Mouse (Mus musculus): ENCODE measurements around the gene Saxo1. TPM values are rescaled to one million over a fixed set of nuclear protein-coding genes. Genes with fewer than 3 reads are reported as not detected.

The Saxo1 gene
- polyA plus RNA-seq, 1 experiment = not detected

DNA sequence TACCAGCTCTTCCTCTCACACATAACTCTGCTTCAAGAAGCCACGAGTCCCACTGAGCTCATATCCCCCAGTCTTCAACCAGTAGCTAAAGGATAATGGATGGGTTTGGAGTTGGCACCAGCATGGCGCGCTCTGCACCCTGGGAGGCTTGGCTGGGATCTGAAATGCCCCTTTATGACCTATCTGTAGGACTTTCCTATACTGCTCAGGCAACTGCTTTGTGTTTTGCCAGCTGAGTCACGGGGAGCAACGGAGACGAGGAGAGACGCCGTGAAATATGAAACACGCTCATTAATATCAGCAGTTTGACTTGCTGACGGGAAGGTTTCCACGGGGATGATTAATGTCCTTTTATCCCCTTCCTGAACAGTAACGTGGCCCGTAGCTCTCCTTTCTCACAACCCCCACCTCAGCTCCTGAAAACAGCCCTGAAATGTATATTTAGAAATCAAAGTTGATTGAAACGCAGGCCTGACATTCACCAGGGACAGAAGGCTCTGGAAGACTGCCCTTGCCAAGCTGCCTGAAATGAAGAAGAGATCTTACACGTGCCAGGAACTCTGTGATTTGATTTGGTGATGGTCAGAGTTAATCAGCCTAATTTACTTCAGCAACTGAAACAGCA lies 141.6 kb downstream of the Saxo1 start:
- H3K27ac ChIP-seq (replicated peaks; ENCODE audit: low read depth, low read length) = no peak overlapping the region
- no peak overlapping the region for H3K4me3 ChIP-seq (ENCODE audit: insufficient read depth, low read depth, low read length)
- H3K4me1 ChIP-seq (ENCODE audit: control insufficient read depth, insufficient read depth, insufficient read length, low read length) = no peaks in the 10 kb centered on the region

GRCm38 (mm10) chr4:86413388-86413787 lies 144.7 kb downstream of the Saxo1 start:
- Histone ChIP-seq H3K27ac (replicated peaks; ENCODE audit: low read depth, low read length) (no peak overlapping the region), H3K4me3 (ENCODE audit: insufficient read depth, low read depth, low read length) (no peak overlapping the region), H3K4me1 (ENCODE audit: control insufficient read depth, insufficient read depth, insufficient read length, low read length) (no peaks in the 10 kb centered on the region)

DNA sequence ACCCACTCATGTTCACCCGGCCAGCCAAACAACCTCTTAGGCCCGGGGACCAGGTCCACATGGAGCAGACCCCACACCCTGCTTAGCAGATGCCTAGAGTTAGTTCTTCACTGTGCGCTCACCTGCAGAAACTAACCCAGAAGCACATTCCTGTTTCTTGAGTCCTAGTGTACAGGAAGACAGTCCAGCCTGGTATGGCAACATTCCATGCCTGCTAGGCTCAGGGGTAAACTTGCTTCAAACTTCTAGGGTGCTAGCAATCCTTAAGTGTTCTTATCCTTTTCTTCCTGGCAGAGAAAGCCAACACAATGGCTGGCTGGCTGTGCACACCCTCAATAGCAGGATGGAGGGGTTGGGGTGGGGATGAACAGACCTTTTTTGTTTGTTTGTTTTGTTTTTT lies 147.2 kb downstream of the Saxo1 start:
- H3K4me3 ChIP-seq (ENCODE audit: insufficient read depth, low read depth, low read length) = no peak overlapping the region
- H3K27ac ChIP-seq (replicated peaks; ENCODE audit: low read depth, low read length) = no peak overlapping the region
- H3K4me1 ChIP-seq (ENCODE audit: control insufficient read depth, insufficient read depth, insufficient read length, low read length) = 0 out of 2 replicates have a peak, but pooled peaks cover 2% of the 10 kb centered on the region

- H3K4me3 ChIP-seq (ENCODE audit: insufficient read depth, low read depth, low read length) = no peak overlapping the region
- no peak overlapping the region for H3K27ac ChIP-seq (replicated peaks; ENCODE audit: low read depth, low read length)
- H3K4me1 ChIP-seq (ENCODE audit: control insufficient read depth, insufficient read depth, insufficient read length, low read length) = 0 out of 2 replicates have a peak, but pooled peaks cover 2% of the 10 kb centered on the region
Measured at GRCm38 (mm10) chr4:86408421-86408820, 149.7 kb downstream of the Saxo1 start.

DNA sequence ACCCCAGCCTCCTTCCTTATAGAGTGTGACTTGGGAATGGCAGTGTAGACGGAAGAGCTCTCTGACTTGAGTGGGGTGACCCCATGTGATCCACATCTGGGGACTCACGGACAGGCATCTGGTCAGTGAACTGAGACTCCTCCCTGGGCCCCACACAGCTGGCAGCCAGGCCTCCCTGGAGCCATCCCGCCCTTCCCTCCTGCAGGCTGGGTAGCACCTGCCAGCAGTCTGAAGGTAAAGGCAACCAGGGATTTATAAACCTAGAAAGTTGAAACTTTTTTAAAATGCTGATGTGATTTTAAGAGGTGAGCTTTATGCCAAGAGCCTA lies 151.0 kb downstream of the Saxo1 start:
- Histone ChIP-seq H3K27ac (replicated peaks; ENCODE audit: low read depth, low read length) (no peak overlapping the region), H3K4me3 (ENCODE audit: insufficient read depth, low read depth, low read length) (no peak overlapping the region), H3K4me1 (ENCODE audit: control insufficient read depth, insufficient read depth, insufficient read length, low read length) (0 out of 2 replicates have a peak, but pooled peaks cover 2% of the 10 kb centered on the region)

DNA sequence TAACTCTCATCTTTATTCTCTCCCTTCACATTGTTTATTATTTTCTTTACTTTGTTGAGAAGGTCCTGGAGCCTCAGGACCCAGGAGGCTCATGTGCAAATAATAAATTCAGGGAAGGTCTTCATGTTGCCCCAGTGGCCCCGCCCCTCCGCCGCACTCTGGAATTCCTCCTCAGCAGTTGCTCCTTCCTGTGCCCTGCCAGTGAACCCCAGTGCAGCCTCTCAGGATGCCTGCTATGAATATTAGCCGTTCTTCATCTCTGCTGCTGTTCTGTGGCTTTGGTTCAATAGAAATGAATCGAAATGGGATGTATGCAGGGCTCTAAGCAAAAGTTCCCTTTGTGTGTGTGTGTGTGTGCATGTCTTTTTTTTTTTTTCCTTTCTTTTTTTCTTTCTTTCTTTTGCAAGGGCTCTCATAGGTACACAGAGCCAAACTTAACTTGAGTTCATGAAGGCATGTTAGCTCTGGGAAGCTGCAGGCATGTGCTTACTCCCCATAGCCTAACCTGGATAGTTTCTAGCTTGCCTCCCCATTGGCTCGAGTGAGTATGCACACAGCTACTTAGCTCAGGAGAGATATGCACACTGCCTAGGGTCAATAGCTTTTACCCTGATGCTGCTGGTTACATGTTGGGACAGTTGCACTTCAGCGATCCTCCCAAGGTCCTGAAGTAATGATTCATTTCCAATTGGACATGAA lies 151.5 kb downstream of the Saxo1 start:
- no peak overlapping the region for H3K27ac ChIP-seq (replicated peaks; ENCODE audit: low read depth, low read length)
- H3K4me1 ChIP-seq (ENCODE audit: control insufficient read depth, insufficient read depth, insufficient read length, low read length) = 0 out of 2 replicates have a peak, but pooled peaks cover 2% of the 10 kb centered on the region
- H3K4me3 ChIP-seq (ENCODE audit: insufficient read depth, low read depth, low read length) = no peak overlapping the region

DNA sequence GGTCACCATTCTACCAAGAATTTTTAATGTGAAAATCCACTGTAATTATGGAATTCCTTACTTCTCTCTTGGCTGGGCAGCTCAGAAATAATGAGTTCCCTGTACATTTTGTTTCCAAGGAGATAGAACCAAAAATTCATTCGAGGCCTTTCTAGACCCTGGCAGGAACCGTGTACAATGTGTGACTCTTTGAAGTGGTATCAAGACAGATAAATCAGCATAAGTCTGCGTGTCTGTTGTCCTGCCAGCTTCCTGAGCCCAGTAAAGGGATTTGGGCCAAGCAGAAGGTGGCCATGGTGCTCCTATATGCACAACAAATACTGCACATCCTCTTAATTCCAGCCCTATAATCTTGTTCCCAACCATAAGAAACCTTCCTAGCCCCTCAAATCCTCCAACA lies 157.0 kb downstream of the Saxo1 start:
- Histone ChIP-seq H3K4me3 (ENCODE audit: insufficient read depth, low read depth, low read length) (no peak overlapping the region), H3K4me1 (ENCODE audit: control insufficient read depth, insufficient read depth, insufficient read length, low read length) (no peaks in the 10 kb centered on the region; the same call in 1 of the 2 replicates), H3K27ac (replicated peaks; ENCODE audit: low read depth, low read length) (no peak overlapping the region)

DNA sequence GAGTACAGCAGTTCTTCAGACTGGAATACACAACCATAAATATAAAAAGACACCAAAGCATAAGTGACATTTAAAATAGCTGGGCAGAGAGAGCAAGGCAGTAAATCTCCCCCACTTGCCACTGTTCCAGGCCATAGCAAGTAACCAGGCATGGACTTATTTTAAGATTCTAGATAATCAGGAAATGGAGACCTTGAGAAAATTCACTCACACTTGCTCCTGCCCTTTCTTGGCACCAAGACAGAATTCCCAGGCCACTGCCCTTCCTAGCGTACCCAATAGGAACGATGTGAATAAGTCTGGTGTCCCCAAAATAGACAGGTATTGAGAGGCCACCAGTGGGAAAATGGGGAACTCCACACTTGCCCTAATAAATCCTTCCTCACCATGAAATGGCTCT lies 160.7 kb downstream of the Saxo1 start:
- Histone ChIP-seq H3K4me3 (ENCODE audit: insufficient read depth, low read depth, low read length) (no peak overlapping the region), H3K4me1 (ENCODE audit: control insufficient read depth, insufficient read depth, insufficient read length, low read length) (no peaks in the 10 kb centered on the region; the same call in 1 of the 2 replicates), H3K27ac (replicated peaks; ENCODE audit: low read depth, low read length) (peak overlapping the region; percentile 44)

GRCm38 (mm10) chr4:86396672-86397288 lies 161.3 kb downstream of the Saxo1 start:
- no peak overlapping the region for H3K4me3 ChIP-seq (ENCODE audit: insufficient read depth, low read depth, low read length)
- H3K27ac ChIP-seq (replicated peaks; ENCODE audit: low read depth, low read length) = peak overlapping the region; percentile 44; the same call in 1 of the 2 replicates
- no peaks in the 10 kb centered on the region; the same call in 1 of the 2 replicates for H3K4me1 ChIP-seq (ENCODE audit: control insufficient read depth, insufficient read depth, insufficient read length, low read length)

- H3K27ac ChIP-seq (replicated peaks; ENCODE audit: low read depth, low read length) = no peak overlapping the region
- H3K4me1 ChIP-seq (ENCODE audit: control insufficient read depth, insufficient read depth, insufficient read length, low read length) = no peaks in the 10 kb centered on the region; the same call in 1 of the 2 replicates
- no peak overlapping the region for H3K4me3 ChIP-seq (ENCODE audit: insufficient read depth, low read depth, low read length)
Measured at GRCm38 (mm10) chr4:86395636-86396035, 162.5 kb downstream of the Saxo1 start.

Other genes with a start within 250 kb of the Saxo1 start
- gene Rraga, start 17.3 kb upstream of the Saxo1 start, polyA plus RNA-seq (2012; ENCODE audit: insufficient read depth, insufficient read length, missing spikeins) = 49.3 and 52.6 TPM in 2 replicates
- gene Haus6, start 53.7 kb upstream of the Saxo1 start, polyA plus RNA-seq (2012; ENCODE audit: insufficient read depth, insufficient read length, missing spikeins) = 2.1 and 3.5 TPM in 2 replicates
- 969 and 1,325 TPM in 2 replicates for gene Plin2, start 111.7 kb upstream of the Saxo1 start, polyA plus RNA-seq (2012; ENCODE audit: insufficient read depth, insufficient read length, missing spikeins)
- gene Dennd4c, start 190.2 kb upstream of the Saxo1 start, polyA plus RNA-seq (2012; ENCODE audit: insufficient read depth, insufficient read length, missing spikeins) = 13.7 and 14.5 TPM in 2 replicates

Measured in brown adipose tissue, adult 24 weeks (tissue).